Mouse (Mus musculus) heart, embryonic 16.5 days (tissue): ENCODE data around the gene Ccdc71. TPM values are rescaled to one million over a fixed set of nuclear protein-coding genes. Genes with fewer than 3 reads are reported as not detected.

Experiments used
- ATAC-seq: fragments of 200-750 bp; cut with Nextera tagmentation; replicated peaks from 2 replicates; pipeline ENCODE4 v1.8.0; 2017; ENCODE audit warnings: moderate number of reproducible peaks; ENCODE audit not compliant: insufficient read depth, low FRiP score; ENCODE audit errors: extremely low read depth
- H3K27ac ChIP-seq: fragments of 300-500 bp; sonication (generic); 2 replicates; pipeline ENCODE4 v1.5.1; 2014; ENCODE audit warnings: mild to moderate bottlenecking, low read length, control low read depth, moderate library complexity
- H3K27me3 ChIP-seq: fragments of 300-500 bp; sonication (generic); 2 replicates; pipeline ENCODE4 v1.6.1; 2014; ENCODE audit warnings: low read length, mixed read lengths; ENCODE audit not compliant: control insufficient read depth, insufficient read depth
- H3K36me3 ChIP-seq: fragments of 300-500 bp; sonication (generic); 2 replicates; pipeline ENCODE4 v1.6.1; 2014; ENCODE audit not compliant: control insufficient read depth, insufficient read depth
- H3K4me1 ChIP-seq: fragments of 300-500 bp; sonication (generic); 2 replicates; pipeline ENCODE4 v1.6.1; 2014; ENCODE audit warnings: low read length, mixed read lengths; ENCODE audit not compliant: control insufficient read depth, insufficient read depth
- H3K4me2 ChIP-seq: fragments of 300-500 bp; sonication (generic); 2 replicates; pipeline ENCODE4 v1.6.1; 2014; ENCODE audit warnings: low read depth, mild to moderate bottlenecking, control low read depth, low read length
- H3K4me3 ChIP-seq: fragments of 300-500 bp; sonication (generic); 2 replicates; pipeline ENCODE4 v1.5.1; 2014; ENCODE audit warnings: mild to moderate bottlenecking, control low read depth, low read length
- H3K9ac ChIP-seq: fragments of 300-500 bp; sonication (generic); 2 replicates; pipeline ENCODE4 v1.6.1; 2014; ENCODE audit warnings: low read length, control low read depth
- H3K9me3 ChIP-seq: fragments of 300-500 bp; sonication (generic); replicated peaks from 2 replicates; pipeline ENCODE4 v1.6.1; 2016; ENCODE audit warnings: low read length; ENCODE audit not compliant: control insufficient read depth
- WGBS: fragments of 180-500 bp; shearing (Covaris S2); extraction: QIAGEN DNeasy Blood & Tissue Kit; methylation state at CpG from one replicate; pipeline ENCODE4 v1.1.7; 2014; 5-methylcytosine and 5-hydroxymethylcytosine counted together
- polyA plus RNA-seq: library from polyadenylated mRNA; unstranded; fragments of >200 nt; fragmentation: Nextera tagmentation; extraction: Ambion mirVana; gene quantifications from 2 replicates; pipeline ENCODE4 v1.2.1, GENCODE M21; 2015

Gene Ccdc71
- polyA plus RNA-seq, 1 experiment from 2014 or later = 44.3 TPM

DNA sequence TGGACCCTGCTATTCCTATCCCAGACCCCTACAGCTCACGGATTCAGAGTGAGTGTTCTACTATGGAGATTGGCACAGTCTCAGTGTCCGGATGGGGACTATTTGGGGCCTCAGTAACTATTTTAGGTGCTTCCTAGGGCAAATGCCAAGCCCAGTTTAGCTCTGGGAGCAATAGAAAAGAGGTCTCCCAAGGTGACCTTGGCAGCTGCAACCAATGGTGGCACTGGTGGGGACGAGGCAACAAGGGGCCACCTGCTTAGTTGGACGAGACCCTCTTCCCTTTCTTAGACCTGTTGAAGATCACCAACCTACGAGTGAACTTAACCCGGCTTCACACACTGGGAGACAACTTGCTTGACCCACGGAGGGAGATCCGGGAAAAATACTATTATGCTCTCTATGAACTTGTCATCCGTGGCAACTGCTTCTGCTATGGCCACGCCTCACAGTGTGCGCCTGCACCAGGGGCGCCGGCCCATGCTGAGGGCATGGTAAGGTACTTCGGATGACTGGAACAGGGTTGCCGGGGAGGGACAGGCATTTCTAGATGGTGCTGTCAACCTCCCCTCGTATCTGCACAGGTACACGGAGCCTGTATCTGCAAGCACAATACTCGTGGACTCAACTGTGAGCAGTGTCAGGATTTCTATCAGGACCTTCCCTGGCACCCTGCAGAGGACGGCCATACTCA is 21.3 kb downstream of the Ccdc71 start:
- Histone ChIP-seq H3K4me2 (peak overlapping the region; percentile 93), H3K9ac (peak overlapping the region; percentile 85), H3K4me3 (peak overlapping the region; percentile 72), H3K4me1 (peaks cover 29% of the 10 kb centered on the region), H3K36me3 (peaks cover 48% of the 10 kb centered on the region), H3K27me3 (no peaks in the 10 kb centered on the region), H3K9me3 (no peaks in the 10 kb centered on the region), H3K27ac (peak overlapping the region; percentile 87)
- WGBS = 77% methylated on average over 19 of the region's 19 CpGs
- no peak for ATAC-seq

DNA sequence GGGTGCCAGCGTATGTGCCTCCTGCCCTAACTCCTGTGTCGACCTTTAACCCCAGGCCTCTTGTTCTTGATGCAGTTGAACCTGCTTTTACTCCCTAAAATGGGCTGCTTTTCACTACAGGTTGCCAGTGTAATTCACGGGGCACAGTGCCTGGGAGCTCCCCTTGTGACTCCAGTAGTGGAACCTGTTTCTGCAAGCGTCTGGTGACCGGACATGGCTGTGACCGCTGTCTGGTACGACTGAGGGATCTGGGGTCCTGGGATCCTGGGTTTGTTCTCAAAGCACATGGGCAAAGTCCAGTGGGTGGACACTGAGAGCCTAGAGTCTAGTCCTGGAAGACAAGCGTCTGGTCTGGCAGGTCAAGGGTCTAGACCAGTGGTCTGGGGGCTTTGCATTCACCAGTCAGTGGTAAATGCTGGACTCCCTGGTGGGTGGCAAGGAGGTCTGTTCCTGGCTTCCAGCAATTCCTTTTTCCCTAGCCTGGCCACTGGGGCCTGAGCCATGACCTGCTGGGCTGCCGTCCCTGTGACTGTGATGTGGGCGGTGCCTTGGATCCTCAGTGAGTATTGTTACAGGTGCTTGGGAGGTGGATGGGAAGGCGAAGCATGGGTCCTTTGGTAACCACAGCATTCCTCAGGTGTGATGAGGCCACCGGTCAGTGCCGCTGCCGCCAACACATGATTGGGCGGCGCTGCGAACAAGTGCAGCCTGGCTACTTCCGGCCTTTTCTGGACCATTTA is 22.9 kb downstream of the Ccdc71 start:
- no peak overlapping the region for H3K4me3 ChIP-seq
- no peaks in the 10 kb centered on the region for H3K9me3 ChIP-seq
- ATAC-seq = no peak
- H3K4me1 ChIP-seq = peaks cover 29% of the 10 kb centered on the region
- 92% methylated on average over 18 of the region's 18 CpGs for WGBS
- H3K36me3 ChIP-seq = peaks cover 61% of the 10 kb centered on the region
- H3K4me2 ChIP-seq = no peak overlapping the region
- H3K27me3 ChIP-seq = no peaks in the 10 kb centered on the region
- no peak overlapping the region for H3K9ac ChIP-seq
- no peak overlapping the region for H3K27ac ChIP-seq

DNA sequence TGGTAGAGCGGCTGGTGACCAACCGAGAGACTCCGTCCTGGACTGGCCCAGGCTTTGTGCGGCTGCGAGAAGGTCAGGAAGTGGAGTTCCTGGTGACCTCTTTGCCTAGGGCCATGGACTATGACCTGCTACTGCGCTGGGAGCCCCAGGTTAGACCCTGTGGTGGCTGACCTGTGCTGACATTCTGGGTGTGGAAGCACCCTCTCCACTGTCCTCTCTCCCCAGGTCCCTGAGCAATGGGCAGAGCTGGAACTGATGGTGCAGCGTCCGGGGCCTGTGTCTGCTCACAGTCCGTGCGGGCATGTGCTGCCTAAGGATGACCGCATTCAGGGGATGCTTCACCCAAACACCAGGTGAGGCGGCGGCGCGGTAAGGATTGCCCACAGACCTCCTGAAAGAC is 23.7 kb downstream of the Ccdc71 start:
- H3K4me2 ChIP-seq = no peak overlapping the region
- no peak overlapping the region for H3K9ac ChIP-seq
- H3K27ac ChIP-seq = no peak overlapping the region
- peaks cover 68% of the 10 kb centered on the region for H3K36me3 ChIP-seq
- 92% methylated on average over 15 of the region's 15 CpGs for WGBS
- H3K4me3 ChIP-seq = no peak overlapping the region
- ATAC-seq = no peak
- H3K9me3 ChIP-seq = no peaks in the 10 kb centered on the region
- H3K4me1 ChIP-seq = peaks cover 28% of the 10 kb centered on the region
- no peaks in the 10 kb centered on the region for H3K27me3 ChIP-seq

DNA sequence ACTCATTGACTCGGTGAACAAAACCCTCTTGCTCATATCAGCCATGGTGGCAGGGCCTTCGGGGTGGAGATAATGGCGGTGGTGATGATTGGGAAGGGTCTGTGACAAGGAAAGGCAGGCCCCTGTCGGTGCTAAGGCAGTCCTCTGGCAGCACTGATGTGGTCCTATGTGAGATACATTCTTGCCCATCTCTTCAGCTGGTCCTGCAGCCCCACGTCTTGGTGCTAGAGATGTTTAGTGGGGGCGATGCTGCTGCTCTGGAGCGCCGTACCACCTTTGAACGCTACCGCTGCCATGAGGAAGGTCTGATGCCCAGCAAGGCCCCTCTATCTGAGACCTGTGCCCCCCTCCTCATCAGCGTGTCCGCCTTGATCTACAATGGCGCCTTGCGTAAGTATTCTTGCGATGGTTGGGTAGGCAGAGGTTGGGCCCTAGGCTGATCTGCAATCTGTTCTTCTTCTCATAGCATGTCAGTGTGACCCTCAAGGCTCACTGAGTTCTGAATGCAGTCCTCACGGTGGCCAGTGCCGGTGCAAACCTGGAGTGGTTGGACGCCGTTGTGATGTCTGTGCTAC is 25.1 kb downstream of the Ccdc71 start:
- no peak overlapping the region for H3K27ac ChIP-seq
- WGBS = 90% methylated on average over 19 of the region's 19 CpGs
- no peak for ATAC-seq

DNA sequence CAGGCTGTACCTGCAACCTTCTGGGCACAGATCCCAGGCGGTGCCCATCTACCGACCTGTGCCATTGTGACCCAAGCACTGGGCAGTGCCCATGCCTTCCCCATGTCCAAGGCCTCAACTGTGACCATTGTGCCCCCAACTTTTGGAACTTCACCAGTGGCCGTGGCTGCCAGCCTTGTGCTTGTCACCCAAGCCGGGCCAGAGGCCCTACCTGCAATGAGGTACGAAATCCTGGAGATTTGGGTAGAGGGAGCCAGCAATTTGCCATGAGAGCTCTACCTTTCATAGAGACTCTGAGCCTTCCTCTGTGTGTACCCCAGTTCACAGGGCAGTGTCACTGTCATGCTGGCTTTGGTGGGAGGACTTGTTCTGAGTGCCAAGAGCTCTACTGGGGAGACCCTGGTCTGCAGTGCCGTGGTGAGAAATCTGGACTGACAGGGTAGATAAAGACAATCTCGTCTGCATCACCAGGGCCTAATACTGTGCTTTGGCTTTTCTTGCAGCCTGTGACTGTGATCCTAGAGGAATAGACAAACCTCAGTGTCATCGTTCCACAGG is 26.7 kb downstream of the Ccdc71 start:
- Histone ChIP-seq H3K9me3 (no peaks in the 10 kb centered on the region), H3K4me3 (no peak overlapping the region), H3K27ac (no peak overlapping the region), H3K36me3 (peaks cover 68% of the 10 kb centered on the region), H3K4me2 (no peak overlapping the region), H3K27me3 (no peaks in the 10 kb centered on the region), H3K4me1 (peaks cover 14% of the 10 kb centered on the region), H3K9ac (no peak overlapping the region)
- WGBS = 88% methylated on average over 8 of the region's 8 CpGs
- ATAC-seq = no peak

More for the DNA sequence above, 25.1 kb downstream of the Ccdc71 start:
- Histone ChIP-seq H3K4me3 (no peak overlapping the region), H3K4me1 (peaks cover 24% of the 10 kb centered on the region), H3K9ac (no peak overlapping the region), H3K4me2 (no peak overlapping the region), H3K27me3 (no peaks in the 10 kb centered on the region), H3K9me3 (no peaks in the 10 kb centered on the region), H3K36me3 (peaks cover 74% of the 10 kb centered on the region)

DNA sequence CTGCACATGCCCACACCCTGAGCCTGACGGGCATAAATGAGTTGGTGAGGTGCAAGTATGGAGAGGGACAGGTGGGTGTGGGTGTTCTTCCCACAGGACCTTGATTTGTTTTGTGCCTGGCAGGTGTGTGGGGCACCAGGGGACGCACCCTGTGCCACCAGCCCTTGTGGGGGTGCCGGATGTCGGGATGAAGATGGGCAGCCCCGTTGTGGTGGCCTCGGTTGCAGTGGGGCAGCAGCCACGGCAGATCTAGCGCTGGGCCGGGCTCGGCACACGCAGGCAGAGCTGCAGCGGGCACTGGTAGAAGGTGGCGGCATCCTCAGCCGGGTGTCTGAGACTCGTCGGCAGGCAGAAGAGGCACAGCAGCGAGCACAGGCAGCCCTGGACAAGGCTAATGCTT is 28.1 kb downstream of the Ccdc71 start:
- no peak overlapping the region for H3K4me2 ChIP-seq
- H3K27me3 ChIP-seq = no peaks in the 10 kb centered on the region
- ATAC-seq = no peak
- WGBS = 93% methylated on average over 17 of the region's 17 CpGs
- H3K4me3 ChIP-seq = no peak overlapping the region
- no peaks in the 10 kb centered on the region for H3K9me3 ChIP-seq
- H3K4me1 ChIP-seq = peaks cover 17% of the 10 kb centered on the region
- H3K9ac ChIP-seq = no peak overlapping the region
- H3K36me3 ChIP-seq = peaks cover 64% of the 10 kb centered on the region
- no peak overlapping the region for H3K27ac ChIP-seq

DNA sequence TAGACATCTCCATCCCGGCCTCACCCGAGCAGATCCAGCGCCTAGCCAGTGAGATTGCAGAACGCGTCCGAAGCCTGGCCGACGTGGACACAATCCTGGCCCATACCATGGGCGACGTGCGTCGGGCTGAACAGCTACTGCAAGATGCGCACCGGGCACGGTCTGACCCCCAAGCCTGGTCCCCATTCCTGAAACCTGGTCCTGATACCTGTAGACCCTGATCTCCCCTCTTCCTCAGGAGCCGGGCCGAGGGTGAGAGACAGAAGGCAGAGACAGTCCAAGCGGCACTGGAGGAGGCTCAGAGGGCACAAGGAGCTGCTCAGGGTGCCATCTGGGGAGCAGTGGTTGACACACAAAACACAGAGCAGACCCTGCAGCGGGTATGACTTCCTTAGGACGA is 28.9 kb downstream of the Ccdc71 start:
- no peak overlapping the region for H3K4me3 ChIP-seq
- peaks cover 63% of the 10 kb centered on the region for H3K36me3 ChIP-seq
- ATAC-seq = no peak
- H3K4me1 ChIP-seq = peaks cover 17% of the 10 kb centered on the region
- no peak overlapping the region for H3K4me2 ChIP-seq
- no peak overlapping the region for H3K9ac ChIP-seq
- no peak overlapping the region for H3K27ac ChIP-seq
- 97% methylated on average over 20 of the region's 20 CpGs for WGBS
- no peaks in the 10 kb centered on the region for H3K9me3 ChIP-seq
- no peaks in the 10 kb centered on the region for H3K27me3 ChIP-seq

DNA sequence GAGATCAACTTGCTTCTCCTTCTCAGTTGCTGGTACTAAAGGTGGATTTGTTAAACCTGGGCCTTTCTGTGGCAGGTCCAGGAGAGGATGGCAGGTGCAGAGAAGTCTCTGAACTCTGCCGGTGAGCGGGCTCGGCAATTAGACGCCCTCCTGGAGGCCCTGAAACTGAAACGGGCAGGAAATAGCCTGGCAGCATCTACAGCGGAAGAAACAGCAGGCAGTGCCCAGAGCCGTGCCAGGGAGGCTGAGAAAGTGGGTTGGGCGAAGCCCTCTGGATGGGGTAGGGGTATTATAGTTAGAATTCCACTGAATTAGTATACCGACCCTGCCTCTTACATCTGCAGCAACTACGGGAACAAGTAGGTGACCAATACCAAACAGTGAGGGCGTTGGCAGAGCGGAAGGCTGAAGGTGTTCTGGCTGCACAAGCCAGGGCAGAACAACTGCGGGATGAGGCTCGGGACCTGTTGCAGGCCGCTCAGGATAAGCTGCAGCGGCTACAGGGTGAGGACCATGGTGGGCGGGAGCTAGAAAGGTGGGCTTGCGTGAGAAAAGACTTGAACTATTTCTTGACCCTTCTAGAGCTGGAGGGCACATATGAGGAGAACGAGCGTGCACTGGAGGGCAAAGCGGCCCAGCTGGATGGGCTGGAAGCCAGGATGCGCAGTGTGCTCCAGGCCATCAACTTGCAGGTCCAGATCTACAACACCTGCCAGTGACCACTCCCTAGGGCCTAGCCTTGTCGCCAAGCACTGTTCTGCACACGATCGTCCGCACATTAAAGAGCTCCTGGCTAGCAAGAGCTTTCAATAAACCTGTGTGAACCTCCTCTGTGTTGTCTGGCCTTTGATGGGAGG is 29.6 kb downstream of the Ccdc71 start:
- Histone ChIP-seq H3K9ac (peak overlapping the region; percentile 92), H3K36me3 (peaks cover 66% of the 10 kb centered on the region), H3K4me3 (peak overlapping the region; percentile 80), H3K9me3 (no peaks in the 10 kb centered on the region), H3K4me2 (peak overlapping the region; percentile 95), H3K27me3 (no peaks in the 10 kb centered on the region), H3K27ac (peak overlapping the region; percentile 97), H3K4me1 (peaks cover 17% of the 10 kb centered on the region)
- WGBS = 66% methylated on average over 26 of the region's 26 CpGs
- ATAC-seq = no peak; the same call in 1 of the 2 replicates
